In the genomic region with DNA sequence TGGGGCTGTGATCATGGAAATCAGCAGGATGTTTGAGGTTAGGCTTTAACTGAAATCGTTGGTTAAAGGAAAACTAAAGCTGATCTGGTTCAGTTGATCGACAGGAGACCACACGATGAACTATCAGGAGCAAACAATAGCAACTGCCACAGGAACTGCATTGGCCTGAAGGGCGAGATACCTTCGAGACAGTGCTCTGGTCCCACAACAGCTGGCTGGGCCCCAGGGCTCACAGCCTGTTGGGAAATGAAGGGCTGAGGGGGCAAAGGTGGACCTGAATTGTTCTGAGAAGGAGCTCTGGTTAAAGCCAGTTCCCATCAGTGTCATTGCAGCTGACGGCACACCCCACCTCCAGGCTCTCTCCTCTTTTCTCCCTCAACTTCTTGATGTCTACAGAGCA, we compare ENCODE assay signal across 10 mouse cellular contexts. TPM values are rescaled to one million over a fixed set of nuclear protein-coding genes. Genes with fewer than 3 reads are reported as not detected.
DNase-seq lines count a peak whose midpoint lies in the region; ATAC-seq and TF ChIP-seq lines count a peak whose summit lies in the region.
"Had no signal": no experiment of that assay in that cellular context is flagged by ENCODE, and none has a peak within 500 bp of the region (broad histone marks: within the 10 kb centered on the region; RNA-seq: fewer than 3 reads in every experiment).

No protein-coding gene starts in this region.

- H3K36me3 ChIP-seq in heart, embryonic 12.5 days: no peaks in the 10 kb centered on the region
- no peaks in the 10 kb centered on the region for H3K36me3 ChIP-seq in kidney, embryonic 15.5 days
- no peaks in the 10 kb centered on the region for H3K36me3 ChIP-seq in liver, embryonic 14.5 days (replicated peaks; ENCODE audit: control insufficient read depth, insufficient read depth, low read depth)
- no peaks in the 10 kb centered on the region for H3K36me3 ChIP-seq in forebrain, embryonic 12.5 days (replicated peaks)
- H3K36me3 ChIP-seq: lung, embryonic 15.5 days had no signal

- H3K4me3 ChIP-seq in heart, embryonic 12.5 days: no peak overlapping the region
- H3K4me3 ChIP-seq in kidney, embryonic 15.5 days (replicated peaks): no peak overlapping the region
- no peak overlapping the region for H3K4me3 ChIP-seq in liver, embryonic 14.5 days (ENCODE audit: insufficient read depth in 1 of 2, low read depth in 2 of 2, low read length in 2 of 2)
- no peak overlapping the region for H3K4me3 ChIP-seq in forebrain, embryonic 12.5 days (replicated peaks)
- H3K4me3 ChIP-seq: lung, embryonic 15.5 days had no signal

- no peak for DNase-seq in heart, postnatal 10 days
- DNase-seq in liver, embryonic 14.5 days (ENCODE audit: low read depth in 3 of 3, low spot score in 3 of 3): peak in 1 of 3 experiments; percentile 28
- DNase-seq in embryo, embryonic 11 days: no peak

- 62% methylated on average over 6 of the region's 6 CpGs for WGBS in heart, embryonic 12.5 days
- WGBS in kidney, embryonic 15.5 days: 62% methylated on average over 6 of the region's 6 CpGs
- 5% methylated on average over 6 of the region's 6 CpGs for WGBS in liver, embryonic 14.5 days (ENCODE audit: insufficient replicate concordance)
- 81% methylated on average over 6 of the region's 6 CpGs for WGBS in forebrain, embryonic 12.5 days

- H3K4me2 ChIP-seq in heart, embryonic 12.5 days: no peak overlapping the region
- no peak overlapping the region for H3K4me2 ChIP-seq in kidney, embryonic 15.5 days
- peak overlapping the region; percentile 50 for H3K4me2 ChIP-seq in liver, embryonic 14.5 days (ENCODE audit: low read depth)
- no peak overlapping the region for H3K4me2 ChIP-seq in forebrain, embryonic 12.5 days
- H3K4me2 ChIP-seq: lung, embryonic 15.5 days had no signal

- H3K9me3 ChIP-seq in heart, embryonic 12.5 days (replicated peaks): no peaks in the 10 kb centered on the region
- H3K9me3 ChIP-seq in kidney, embryonic 15.5 days (replicated peaks): no peaks in the 10 kb centered on the region
- H3K9me3 ChIP-seq in liver, embryonic 14.5 days (ENCODE audit: control insufficient read depth, low read length): no peaks in the 10 kb centered on the region
- no peaks in the 10 kb centered on the region for H3K9me3 ChIP-seq in forebrain, embryonic 12.5 days
- H3K9me3 ChIP-seq: lung, embryonic 15.5 days had no signal

- no peak for ATAC-seq in heart, embryonic 12.5 days (ENCODE audit: insufficient number of reproducible peaks, low FRiP score)
- peak; percentile 84 for ATAC-seq in common myeloid progenitor, adult 5-6 weeks (replicated peaks; ENCODE audit: low read depth, poor library complexity, severe bottlenecking)
- peak; percentile 64; the same call in 1 of the 2 replicates for ATAC-seq in kidney, embryonic 15.5 days (replicated peaks; ENCODE audit: low FRiP score)
- peak; percentile 54 for ATAC-seq in liver, embryonic 14.5 days (ENCODE audit: insufficient read depth)
- ATAC-seq in inflammation-experienced regulatory T-cells, adult 6 months: no peak
- ATAC-seq in forebrain, embryonic 12.5 days (ENCODE audit: low FRiP score): no peak
- ATAC-seq: forebrain, embryonic 16.5 days had no signal

- H3K9ac ChIP-seq in heart, embryonic 12.5 days: no peak overlapping the region
- H3K9ac ChIP-seq in kidney, embryonic 15.5 days: no peak overlapping the region
- H3K9ac ChIP-seq in liver, embryonic 14.5 days (replicated peaks): no peak overlapping the region
- H3K9ac ChIP-seq in forebrain, embryonic 12.5 days: no peak overlapping the region
- H3K9ac ChIP-seq: lung, embryonic 15.5 days had no signal

- peak overlapping the region; percentile 7; the same call in 1 of the 2 replicates for H3K27ac ChIP-seq in heart, embryonic 12.5 days (ENCODE audit: poor library complexity, severe bottlenecking)
- peak overlapping the region; percentile 70 for H3K27ac ChIP-seq in kidney, embryonic 15.5 days
- H3K27ac ChIP-seq in liver, embryonic 14.5 days: peak overlapping the region; percentile 67
- no peak overlapping the region for H3K27ac ChIP-seq in forebrain, embryonic 12.5 days

- intact Hi-C loops in heart, postnatal 10 days (cut with DNase I): no loop called here

- peaks cover 66% of the 10 kb centered on the region for H3K4me1 ChIP-seq in heart, embryonic 12.5 days (replicated peaks)
- peaks cover 66% of the 10 kb centered on the region for H3K4me1 ChIP-seq in kidney, embryonic 15.5 days
- peaks cover 56 to 68% of the 10 kb centered on the region in 2 experiments for H3K4me1 ChIP-seq in liver, embryonic 14.5 days (replicated peaks; ENCODE audit: control insufficient read depth in 2 of 2, insufficient read depth in 2 of 2, low read length in 1 of 2)
- H3K4me1 ChIP-seq in forebrain, embryonic 12.5 days: peaks cover 14% of the 10 kb centered on the region

- H3K27me3 ChIP-seq in heart, embryonic 12.5 days (replicated peaks): no peaks in the 10 kb centered on the region
- H3K27me3 ChIP-seq in kidney, embryonic 15.5 days: peaks cover 4% of the 10 kb centered on the region; the same call in 1 of the 2 replicates
- no peaks in the 10 kb centered on the region for H3K27me3 ChIP-seq in liver, embryonic 14.5 days (ENCODE audit: control insufficient read depth, insufficient read depth, low read length)
- H3K27me3 ChIP-seq in forebrain, embryonic 12.5 days: peaks cover 76% of the 10 kb centered on the region
- H3K27me3 ChIP-seq: lung, embryonic 15.5 days had no signal

- TF ChIP-seq EP300 in liver, embryonic 14.5 days (IDR thresholded peaks at IDR 0.05; ENCODE audit: low read depth): peak; percentile 88

- TF ChIP-seq CTCF in liver, embryonic 14.5 days (IDR thresholded peaks at IDR 0.05; ENCODE audit: low read depth): no peak

RNA-seq across cellular contexts. Expression of a gene that starts 52.5 kb away (rescaled TPM):
- polyA plus RNA-seq in heart, embryonic 12.5 days (2016; fragmentation: Nextera tagmentation; extraction: Ambion mirVana): 38.1 and 38.2 TPM in 2 replicates
- 10 to 100 TPM; 42.6 to 52.0 TPM for total RNA-seq in heart, postnatal 10 days (2021)
- 15.9 and 21.3 TPM in 2 replicates for total RNA-seq in common myeloid progenitor, adult 5-6 weeks (2017)
- 15.8 and 19.8 TPM in 2 replicates for polyA plus RNA-seq in kidney, embryonic 15.5 days (2015; fragmentation: Nextera tagmentation; extraction: Ambion mirVana)
- polyA plus RNA-seq in liver, embryonic 14.5 days (2012; rRNA removed): 3.1 and 4.3 TPM in 2 replicates
- polyA plus RNA-seq in liver, embryonic 14.5 days (2014; fragmentation: Nextera tagmentation; extraction: Ambion mirVana): 7.5 and 7.7 TPM in 2 replicates
- polyA plus RNA-seq in inflammation-experienced regulatory T-cells, adult 6 months (2017; shearing (Covaris generic)): 10 to 100 TPM in 2 of 3 experiments, 1 to 10 TPM in 1; 2.1 to 17.2 (median 11.8) TPM
- polyA plus RNA-seq in forebrain, embryonic 12.5 days (2016; fragmentation: Nextera tagmentation; extraction: Ambion mirVana): 4.0 and 5.7 TPM in 2 replicates

Comparison
In these comparisons a context has a peak if more than half of its experiments do, and no peak if none do; other contexts are left out.
1. ATAC-seq: peak in common myeloid progenitor, adult 5-6 weeks (single experiment), kidney, embryonic 15.5 days (single experiment) and liver, embryonic 14.5 days (single experiment); none in heart, embryonic 12.5 days (single experiment), inflammation-experienced regulatory T-cells, adult 6 months (single experiment) and forebrain, embryonic 12.5 days (single experiment).